Mouse (Mus musculus): ENCODE data around the gene Prr14.
"Not testable (repeated sequence)": the region's sequence is repeated elsewhere in the genome, so short reads cannot be mapped to it uniquely, and the experiment has no call there.

DNA sequence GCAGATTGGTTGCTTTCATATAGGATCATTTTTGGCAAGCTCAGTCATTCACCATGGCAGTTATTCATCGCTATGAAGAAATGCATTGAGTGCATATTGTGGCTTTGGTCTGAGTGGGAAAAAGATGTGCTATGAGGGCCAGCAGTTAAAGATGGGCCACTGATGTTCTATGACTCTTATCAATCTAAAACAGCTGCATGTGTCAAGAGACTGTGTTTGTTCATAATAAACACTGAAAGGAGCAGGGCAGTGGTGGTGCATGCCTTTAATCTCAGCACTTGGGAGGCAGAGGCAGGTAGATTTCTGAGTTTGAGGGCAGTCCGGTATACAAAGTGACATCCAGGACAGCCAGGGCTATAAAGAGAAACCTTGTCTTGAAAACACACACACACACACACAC is 6.3 kb downstream of the Prr14 start:
- TF ChIP-seq POLR2A (IDR thresholded peaks at IDR 0.05; ENCODE audit: low read depth, low read length); CTCF (IDR thresholded peaks at IDR 0.05; ENCODE audit: extremely low read depth, insufficient read depth, insufficient read length, insufficient replicate concordance): not testable (repeated sequence)
